Mouse (Mus musculus) small intestine, adult 2 months (tissue): ENCODE measurements around the gene Kif1a.

Experiments used
- CTCF ChIP-seq: fragments of 200-500 bp; IDR thresholded peaks from 2 replicates; pipeline ENCODE4 v1.5.1; 2012; ENCODE audit warnings: low read depth, mild to moderate bottlenecking, control low read depth, inconsistent platforms, low read length, moderate library complexity, mixed read lengths; ENCODE audit not compliant: insufficient replicate concordance, insufficient read length; ENCODE audit errors: extremely low read depth
- POLR2A ChIP-seq: fragments of 200-500 bp; IDR thresholded peaks from 2 replicates; pipeline ENCODE4 v1.6.1; 2012; ENCODE audit warnings: low read depth, mild to moderate bottlenecking, control low read depth, inconsistent platforms, low read length, moderate library complexity

DNA sequence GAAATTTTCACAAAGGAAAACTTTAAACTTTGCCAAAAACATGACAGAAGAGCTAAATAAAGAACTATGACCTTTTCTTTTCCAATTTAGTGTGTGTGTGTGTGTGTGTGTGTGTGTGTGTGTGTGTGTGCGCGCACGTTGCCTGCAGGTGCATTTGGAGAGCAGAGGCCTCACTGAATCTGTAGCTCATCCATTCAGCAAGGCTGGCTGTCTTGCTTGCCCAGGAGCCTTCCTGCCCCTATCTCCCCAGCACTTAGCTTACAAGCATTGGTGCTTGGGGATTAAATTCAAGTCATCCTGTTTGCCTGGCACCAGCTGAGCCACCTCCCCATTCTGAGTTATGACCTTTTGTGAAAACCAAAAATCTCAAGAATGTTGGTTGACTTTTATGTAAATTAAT lies 9.2 kb downstream of the Kif1a start:
- TF ChIP-seq POLR2A (no peak), CTCF (no peak)
